Mouse (Mus musculus): ENCODE measurements around the gene Btbd1.
"Not testable (repeated sequence)": the region's sequence is repeated elsewhere in the genome, so short reads cannot be mapped to it uniquely, and the experiment has no call there.

GRCm38 (mm10) chr7:81837771-81838170 is 8.5 kb upstream of the Btbd1 start:
- TF ChIP-seq E2F4 (IDR thresholded peaks at IDR 0.05; ENCODE audit: insufficient read depth); MAX (IDR thresholded peaks at IDR 0.05; ENCODE audit: low read depth); POLR2A (IDR thresholded peaks at IDR 0.05; ENCODE audit: insufficient read length, low read depth); TCF12 (IDR thresholded peaks at IDR 0.05; ENCODE audit: insufficient read depth, poor library complexity, severe bottlenecking); MYOG (IDR thresholded peaks at IDR 0.05; ENCODE audit: control insufficient read depth in 1 of 3, insufficient read depth in 1 of 3, insufficient read length in 2 of 3, low read depth in 2 of 3); USF1 (IDR thresholded peaks at IDR 0.05; ENCODE audit: low read depth): not testable (repeated sequence)

All from myocyte (in vitro differentiated cells).